Mouse (Mus musculus) hematopoietic multipotent progenitor cell, adult 10-12 weeks (in vitro differentiated cells): ENCODE measurements around the gene Kcna10. TPM values are rescaled to one million over a fixed set of nuclear protein-coding genes. Genes with fewer than 3 reads are reported as not detected.

ENCODE experiments used
- polyA plus RNA-seq: library from polyadenylated mRNA; stranded (reverse); fragments of >175 nt; gene quantifications from 2 replicates; pipeline ENCODE4 v1.2.3, GENCODE M21; 2012; ENCODE audit warnings: low replicate concordance

Gene Kcna10
- polyA plus RNA-seq: not detected in 2 replicates

DNA sequence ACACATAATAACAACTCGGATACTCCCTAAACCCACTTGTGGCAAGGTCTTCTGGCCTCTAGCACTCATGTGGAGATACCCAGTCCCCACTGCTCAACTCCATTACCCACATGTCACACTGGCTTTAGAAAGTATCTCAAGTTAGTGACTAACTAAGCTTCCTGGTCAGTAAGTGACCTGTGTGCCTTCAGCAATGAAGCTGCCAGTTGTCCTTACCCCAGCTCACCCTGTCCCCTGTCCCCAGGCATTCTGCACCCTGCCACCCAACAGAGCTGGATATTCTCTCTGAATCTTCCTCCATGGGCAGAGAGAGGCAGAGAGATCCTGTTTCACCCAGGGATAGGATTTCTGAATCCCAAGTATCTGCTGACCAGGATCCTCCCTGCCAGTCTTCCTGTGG is at the start of gene Kcna10:
TSS of gene Kcna10 (plus strand) at position 301 of the 400 bp plus-strand sequence.

DNA sequence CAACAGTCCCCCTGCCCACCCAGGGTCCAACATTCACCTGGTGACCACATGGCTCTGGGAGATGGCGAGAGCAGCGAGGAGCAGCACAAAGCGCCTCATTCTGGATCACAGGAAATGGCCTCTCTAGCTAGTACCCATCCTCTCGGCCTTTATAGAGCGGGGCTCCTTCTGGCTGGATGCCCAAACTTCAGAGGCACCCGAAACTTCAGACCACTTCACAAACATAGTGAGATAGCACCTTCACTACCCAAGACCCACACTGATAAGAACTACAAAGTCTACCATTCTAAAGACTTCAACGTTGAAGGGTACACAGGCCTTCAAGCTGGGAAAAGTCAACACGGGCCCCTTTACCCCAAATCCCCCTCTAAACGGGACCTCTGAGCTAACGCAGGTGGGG is 38.8 kb downstream of the Kcna10 start, which contains the start of gene Cym:
TSS of gene Cym (minus strand) at position 125 of the 400 bp plus-strand sequence.

DNA sequence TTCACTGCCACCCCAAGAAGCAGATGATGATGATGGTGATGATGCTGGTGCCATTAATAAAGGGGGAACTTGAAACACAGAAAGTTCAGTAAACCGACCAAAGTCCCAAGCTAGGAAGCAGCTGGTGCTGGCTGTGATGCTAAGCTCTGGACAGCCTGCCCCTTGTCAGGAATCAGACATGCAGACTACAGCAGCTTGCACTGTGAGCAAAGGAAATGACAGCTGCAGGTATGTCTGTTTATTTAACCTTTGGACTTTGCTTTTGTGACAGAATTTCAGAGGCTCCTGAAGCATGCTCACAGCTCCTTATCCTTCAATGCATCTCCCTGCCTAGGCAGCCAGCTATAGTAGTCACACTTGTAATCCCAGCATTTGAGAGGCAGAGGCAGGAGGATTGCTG is 47.7 kb downstream of the Kcna10 start, which contains the start of gene A630076J17Rik:
TSS of gene A630076J17Rik (plus strand) at position 88 of the 400 bp plus-strand sequence.

DNA sequence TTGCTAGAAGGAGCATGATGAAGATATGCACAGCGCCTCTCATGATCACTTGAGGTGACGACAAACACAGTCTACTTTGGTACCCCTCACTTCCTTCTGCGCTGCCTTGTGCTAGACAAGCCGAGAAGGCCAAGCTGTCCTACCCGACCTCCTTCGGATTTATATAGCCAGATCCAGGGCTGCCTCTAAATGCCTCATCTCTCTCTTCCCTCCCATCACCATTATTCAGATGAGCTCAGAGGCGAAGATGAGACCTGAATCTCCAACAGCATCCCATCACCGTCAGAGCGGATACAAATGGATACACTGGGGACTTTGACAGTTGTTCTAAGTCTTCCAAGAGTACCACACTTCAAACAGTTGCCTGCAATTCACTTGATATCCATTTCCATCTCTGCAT is 56.8 kb downstream of the Kcna10 start, which contains the start of gene Prok1:
TSS of gene Prok1 (minus strand) at position 101 of the 400 bp plus-strand sequence.

Other genes with a start within 250 kb of the Kcna10 start
- gene Kcna3, start 146.9 kb upstream of the Kcna10 start, polyA plus RNA-seq: 44.5 and 89.0 TPM in 2 replicates
- 0.85 and 2.3 TPM in 2 replicates for gene Kcna2, start 81.9 kb upstream of the Kcna10 start, polyA plus RNA-seq
- 0.21 TPM in 1 of 2 replicates, not detected in the other for gene Cym, start 38.7 kb downstream of the Kcna10 start, polyA plus RNA-seq
- gene A630076J17Rik, start 47.6 kb downstream of the Kcna10 start, polyA plus RNA-seq: not detected in 2 replicates
- 0.03 TPM in 1 of 2 replicates, not detected in the other for gene Prok1, start 56.7 kb downstream of the Kcna10 start, polyA plus RNA-seq
- 21.5 and 22.2 TPM in 2 replicates for gene Lamtor5, start 95.8 kb downstream of the Kcna10 start, polyA plus RNA-seq
- not detected in 2 replicates for gene Slc16a4, start 108.2 kb downstream of the Kcna10 start, polyA plus RNA-seq
- gene Rbm15, start 150.6 kb downstream of the Kcna10 start, polyA plus RNA-seq: 9.8 and 14.8 TPM in 2 replicates